Mouse (Mus musculus) right cerebral cortex, postnatal 36 days (tissue): ENCODE results near the gene Pphln1.
A peak's percentile ranks its signal among the peaks of the same experiment; 100 is the strongest.

Source experiments
- DNase-seq, 2 experiments: peaks; one replicate each; pipeline ENCODE4 v3.0.0; 2022; ENCODE audit warnings: low spot score in 2 of 2, mixed read lengths in 1 of 2

Gene Pphln1

DNA sequence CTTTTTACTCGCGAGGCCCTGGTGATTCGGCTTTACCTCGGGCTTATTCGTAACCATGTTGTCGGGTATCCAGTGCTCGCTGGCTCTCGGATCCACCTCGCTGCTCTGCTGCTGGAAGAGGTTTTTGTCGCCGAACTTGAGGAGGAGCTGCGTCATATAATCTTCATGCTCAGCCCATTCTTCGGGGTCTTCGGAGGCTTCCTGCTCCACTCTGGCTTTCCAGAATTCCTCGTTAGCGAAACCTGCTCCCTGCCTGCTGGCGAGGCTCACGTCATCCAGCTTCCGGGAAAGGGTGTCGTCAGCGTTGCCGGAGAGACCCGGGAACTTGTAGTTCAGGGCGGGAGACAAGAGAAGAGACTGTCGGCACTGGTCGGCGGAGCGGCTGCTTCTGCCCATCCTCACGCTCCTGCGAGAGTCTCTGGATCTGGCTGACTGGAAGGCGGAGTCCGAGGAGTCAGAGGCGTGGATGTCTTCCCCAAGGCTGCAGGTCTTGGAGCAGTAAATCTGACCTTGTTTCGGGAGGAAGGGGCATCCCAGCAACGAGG is 105.1 kb downstream of the Pphln1 start:
- no peak for DNase-seq

GRCm38 (mm10) chr15:93504808-93505207 is 106.7 kb downstream of the Pphln1 start:
- no peak for DNase-seq

DNA sequence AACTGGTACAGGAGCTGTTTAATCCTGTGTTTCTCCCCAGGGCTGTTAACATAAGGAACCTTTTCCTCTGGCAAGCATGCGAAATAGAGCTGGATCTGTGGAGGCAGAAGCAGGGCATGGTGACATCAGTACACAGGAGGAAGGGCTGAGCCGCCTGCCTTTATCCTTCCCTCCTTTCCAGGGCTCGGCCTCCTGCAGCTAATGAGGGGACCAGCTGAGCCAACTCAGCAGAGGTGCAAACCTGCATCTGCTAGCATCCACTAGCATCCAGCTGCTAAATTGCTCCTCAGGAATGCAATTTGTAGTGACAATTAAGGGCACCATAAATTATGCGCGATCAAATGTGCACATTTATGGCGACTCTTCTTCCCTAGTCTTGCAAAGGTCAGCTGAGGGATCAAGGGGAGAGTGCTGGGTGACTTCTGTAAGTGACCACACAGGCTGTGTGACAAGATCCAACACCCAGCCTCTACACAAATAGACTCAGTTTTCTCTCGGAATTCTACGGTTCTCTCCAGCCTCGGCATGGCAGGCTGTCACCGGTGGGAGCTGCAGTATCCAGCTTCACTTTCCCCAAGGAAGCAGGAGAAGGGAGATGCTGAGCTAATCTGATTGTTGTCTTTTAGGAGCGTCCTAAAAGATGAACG is 112.7 kb downstream of the Pphln1 start:
- DNase-seq: no peak

- DNase-seq: no peak
Measured at GRCm38 (mm10) chr15:93512437-93512836, 114.3 kb downstream of the Pphln1 start.

- DNase-seq: no peak
Measured at GRCm38 (mm10) chr15:93513939-93514341, 115.8 kb downstream of the Pphln1 start.

GRCm38 (mm10) chr15:93515316-93515715 is 117.2 kb downstream of the Pphln1 start:
- no peak for DNase-seq

DNA sequence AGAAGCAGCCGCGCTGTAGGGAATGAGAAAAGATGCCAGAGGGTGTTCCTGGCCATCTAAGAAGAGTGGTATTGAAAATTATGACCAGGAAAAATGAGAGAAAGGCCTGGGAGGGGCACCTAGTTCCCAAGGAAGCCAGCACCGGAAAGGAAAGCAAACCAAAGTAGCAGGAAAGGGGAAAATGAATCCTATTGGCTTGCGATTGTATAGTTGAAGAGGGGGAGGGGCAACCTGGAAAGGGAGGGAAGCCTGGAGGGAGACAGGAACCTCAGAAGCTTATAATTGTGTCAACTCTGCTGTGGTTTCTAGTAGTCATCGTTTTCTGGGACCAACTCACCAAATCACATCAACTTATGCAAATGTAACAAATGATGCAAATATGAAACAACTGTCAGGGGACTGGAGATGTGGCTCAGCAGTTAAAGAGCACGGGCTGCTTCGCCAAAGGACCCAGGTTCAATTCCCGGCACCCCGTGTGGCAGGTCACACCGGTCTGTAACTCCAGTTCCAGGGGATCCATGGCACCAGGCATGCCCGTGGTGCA is 118.9 kb downstream of the Pphln1 start:
- no peak for DNase-seq

DNA sequence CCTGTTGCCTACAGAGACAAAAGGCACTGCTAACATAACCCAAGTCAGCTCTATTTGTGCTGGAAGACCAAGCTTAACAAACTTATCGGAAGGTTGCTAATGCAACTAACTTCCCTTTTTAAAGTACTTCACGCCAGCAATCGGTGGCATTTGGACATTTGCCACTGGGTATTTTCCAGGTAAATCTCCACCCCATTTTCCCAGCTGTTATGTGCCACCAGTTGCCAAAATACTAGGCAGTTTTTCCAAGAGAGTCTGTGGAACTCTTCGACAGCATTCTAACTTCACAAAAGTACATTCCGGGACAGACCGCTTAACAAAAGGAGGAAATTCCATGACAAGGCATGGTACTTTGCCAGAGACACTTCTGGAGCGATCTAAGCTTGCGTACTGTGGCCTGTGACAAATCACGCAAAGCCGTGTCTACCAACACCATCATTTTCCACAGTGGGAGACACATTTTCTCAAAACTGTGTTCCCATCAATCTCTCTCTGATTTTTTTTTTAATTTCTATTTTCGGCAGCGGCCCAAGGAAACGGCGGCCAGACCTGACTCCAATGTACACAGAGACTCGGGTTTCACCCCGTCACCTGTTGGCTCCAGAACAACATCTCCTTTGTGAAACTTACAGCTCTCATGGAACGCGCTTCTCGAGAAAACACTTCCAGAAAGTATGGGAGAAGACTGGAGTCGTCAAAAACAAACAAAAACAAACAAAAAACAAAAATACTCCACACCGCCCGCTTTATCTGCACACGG is 120.2 kb downstream of the Pphln1 start:
- no peak for DNase-seq

DNA sequence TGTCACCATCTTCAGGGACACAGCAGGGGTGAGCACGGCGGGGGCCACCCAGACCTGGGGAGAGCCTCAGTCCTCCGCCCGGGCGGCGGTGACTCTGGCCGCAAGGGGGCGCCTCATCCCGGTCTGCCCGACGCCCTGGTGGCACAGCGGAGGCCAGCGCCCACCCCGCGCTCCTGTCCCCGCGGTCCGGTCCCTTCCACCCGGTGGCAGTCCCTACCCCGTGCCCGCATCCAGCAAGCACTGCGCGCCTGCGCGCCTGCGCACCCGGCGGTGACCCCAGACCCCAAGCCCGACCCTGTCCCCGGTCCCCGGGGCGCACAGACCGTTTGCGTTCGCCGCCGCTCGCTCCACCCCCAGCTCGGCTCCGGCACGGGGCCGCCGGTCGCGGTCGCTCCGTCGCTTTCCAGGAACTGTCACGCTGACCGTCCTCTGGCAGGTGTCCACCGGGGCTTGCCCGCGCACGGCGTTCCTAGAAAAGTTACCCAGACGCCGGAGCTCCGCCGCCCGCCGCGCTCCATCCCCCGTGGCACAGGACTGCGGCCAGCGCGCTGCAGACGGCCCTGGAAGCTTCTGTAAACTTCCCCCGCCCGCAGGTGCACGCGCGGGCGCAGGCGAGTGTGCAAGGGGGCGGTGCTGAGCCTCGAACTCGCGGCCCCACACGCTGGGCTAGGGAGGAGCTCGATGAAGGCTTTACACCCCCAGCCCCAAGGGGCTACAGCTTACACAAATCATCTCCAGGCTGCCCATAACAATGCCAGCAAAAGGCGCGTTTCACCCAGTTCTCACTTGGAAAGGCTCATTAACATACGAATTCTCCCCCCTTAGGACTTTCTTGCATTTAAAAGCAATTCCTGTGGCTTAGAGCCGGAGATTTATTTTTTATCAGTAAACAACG is 121.0 kb downstream of the Pphln1 start:
- peak; percentile 60 to 70 for DNase-seq

- no peak for DNase-seq
Measured at GRCm38 (mm10) chr15:93519836-93520826, 122.0 kb downstream of the Pphln1 start.

DNA sequence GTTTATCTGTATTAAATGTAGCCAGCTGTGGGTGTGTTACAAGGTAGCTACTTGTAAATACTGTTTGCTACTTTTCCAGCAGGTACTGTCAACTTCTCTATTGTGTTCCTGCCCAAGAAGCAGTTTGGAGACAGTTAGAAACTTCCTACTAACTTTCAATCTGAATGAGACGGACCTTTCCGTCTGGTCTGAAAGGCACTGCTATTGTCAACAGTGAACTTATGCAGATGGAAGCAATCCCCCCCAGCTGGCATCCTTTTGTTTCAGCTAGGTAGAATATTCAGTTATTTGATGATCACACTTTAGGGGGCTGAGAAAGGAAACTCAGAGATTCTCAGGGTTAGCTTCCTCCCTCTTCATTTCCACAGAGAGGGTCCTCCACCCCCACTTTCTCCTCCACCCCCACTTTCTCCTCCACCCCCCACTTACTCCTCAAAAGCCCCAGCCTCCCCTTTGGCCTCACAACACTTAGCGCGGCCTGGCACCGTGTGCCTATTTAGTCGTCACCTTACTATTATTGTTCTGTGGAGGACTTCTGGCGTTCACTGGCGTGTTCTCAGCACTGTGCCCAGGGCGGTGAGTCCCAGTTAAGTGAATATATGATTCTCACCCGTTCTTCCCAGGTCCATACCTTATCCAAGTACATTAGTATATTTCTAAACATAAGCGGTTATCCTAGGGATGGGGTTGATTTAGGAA is 123.1 kb downstream of the Pphln1 start:
- DNase-seq: no peak

DNA sequence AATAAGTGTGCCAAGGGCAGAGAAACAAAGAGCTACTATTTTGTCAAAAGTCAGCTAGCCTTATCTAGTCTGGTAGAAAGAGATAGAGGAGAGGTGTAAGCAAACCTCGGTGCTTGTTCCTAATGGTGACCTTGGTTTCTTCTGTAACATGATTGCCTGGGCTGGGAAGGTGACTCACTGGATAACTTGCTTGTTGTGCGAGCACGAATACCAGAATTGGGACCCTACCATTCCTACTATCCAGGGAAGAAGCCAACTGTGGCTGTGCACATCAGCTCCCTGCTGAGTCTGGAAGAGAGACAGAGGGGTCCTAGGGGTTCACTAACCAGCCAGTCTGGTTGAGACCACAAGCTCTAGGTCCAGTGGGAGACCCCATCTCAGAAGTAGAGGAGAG is 123.6 kb downstream of the Pphln1 start:
- no peak for DNase-seq

GRCm38 (mm10) chr15:93525305-93525917 is 127.3 kb downstream of the Pphln1 start:
- DNase-seq: no peak

- no peak for DNase-seq
Measured at GRCm38 (mm10) chr15:93529831-93530702, 131.9 kb downstream of the Pphln1 start.

- DNase-seq: no peak
Measured at GRCm38 (mm10) chr15:93530703-93531032, 132.5 kb downstream of the Pphln1 start.

GRCm38 (mm10) chr15:93536191-93536590 is 138.0 kb downstream of the Pphln1 start:
- no peak for DNase-seq

DNA sequence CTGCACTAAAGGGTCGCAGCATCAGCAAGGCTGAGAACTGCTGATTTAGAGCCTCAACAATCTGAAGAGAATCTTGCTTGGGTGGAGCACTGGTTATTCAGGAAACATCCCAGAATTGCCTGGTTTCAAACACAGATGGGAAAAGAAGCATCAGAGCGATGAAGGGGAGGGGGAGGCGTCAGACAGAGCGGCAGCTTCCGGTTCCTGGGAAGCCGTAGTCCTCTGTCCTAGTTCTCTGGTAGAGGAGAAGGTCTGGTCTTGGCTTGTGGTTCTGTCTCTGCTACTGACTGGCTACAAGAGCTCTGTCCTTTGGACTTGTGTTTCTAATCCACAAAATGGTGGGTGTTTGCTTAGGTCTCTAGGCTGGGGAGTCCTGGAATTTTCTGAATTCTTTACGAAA is 139.6 kb downstream of the Pphln1 start:
- DNase-seq: no peak

GRCm38 (mm10) chr15:93538551-93539205 is 140.5 kb downstream of the Pphln1 start:
- no peak for DNase-seq
